Mouse (Mus musculus) adrenal gland, postnatal 14 days (tissue): ENCODE measurements around the gene Men1. TPM values are rescaled to one million over a fixed set of nuclear protein-coding genes. Genes with fewer than 3 reads are reported as not detected.
"Not testable (repeated sequence)": the region's sequence is repeated elsewhere in the genome, so short reads cannot be mapped to it uniquely, and the experiment has no call there.

ENCODE experiments used
- DNase-seq: peaks from one replicate; pipeline ENCODE4 v3.0.0; 2021; ENCODE audit warnings: mixed read lengths
- long read RNA-seq, 2 experiments: library from polyadenylated mRNA; stranded (forward); transcript quantifications; one replicate each; pipeline ENCODE4 v2.0.0; 2021
- total RNA-seq: library from RNA; stranded (reverse); gene quantifications from 2 replicates; pipeline ENCODE4 v1.2.3, GENCODE M21; 2021

The Men1 gene
- total RNA-seq = 35.4 and 42.6 TPM in 2 replicates
- long read RNA-seq, experiment 1, transcript Men1-201 (9 exons, 2,975 nt) = major isoform, 11 of 33 reads
- long read RNA-seq, experiment 1, partial matches to known transcripts = 5 of 33 reads
- long read RNA-seq, experiment 1, other reads (novel, unspliced or antisense) = 9 of 33 reads
- long read RNA-seq, experiment 2, transcript Men1-201 (9 exons, 2,975 nt) = major isoform, 11 of 26 reads
- long read RNA-seq, experiment 2, partial matches to known transcripts = 9 of 26 reads
- long read RNA-seq, experiment 2, other reads (novel, unspliced or antisense) = 1 of 26 reads

DNA sequence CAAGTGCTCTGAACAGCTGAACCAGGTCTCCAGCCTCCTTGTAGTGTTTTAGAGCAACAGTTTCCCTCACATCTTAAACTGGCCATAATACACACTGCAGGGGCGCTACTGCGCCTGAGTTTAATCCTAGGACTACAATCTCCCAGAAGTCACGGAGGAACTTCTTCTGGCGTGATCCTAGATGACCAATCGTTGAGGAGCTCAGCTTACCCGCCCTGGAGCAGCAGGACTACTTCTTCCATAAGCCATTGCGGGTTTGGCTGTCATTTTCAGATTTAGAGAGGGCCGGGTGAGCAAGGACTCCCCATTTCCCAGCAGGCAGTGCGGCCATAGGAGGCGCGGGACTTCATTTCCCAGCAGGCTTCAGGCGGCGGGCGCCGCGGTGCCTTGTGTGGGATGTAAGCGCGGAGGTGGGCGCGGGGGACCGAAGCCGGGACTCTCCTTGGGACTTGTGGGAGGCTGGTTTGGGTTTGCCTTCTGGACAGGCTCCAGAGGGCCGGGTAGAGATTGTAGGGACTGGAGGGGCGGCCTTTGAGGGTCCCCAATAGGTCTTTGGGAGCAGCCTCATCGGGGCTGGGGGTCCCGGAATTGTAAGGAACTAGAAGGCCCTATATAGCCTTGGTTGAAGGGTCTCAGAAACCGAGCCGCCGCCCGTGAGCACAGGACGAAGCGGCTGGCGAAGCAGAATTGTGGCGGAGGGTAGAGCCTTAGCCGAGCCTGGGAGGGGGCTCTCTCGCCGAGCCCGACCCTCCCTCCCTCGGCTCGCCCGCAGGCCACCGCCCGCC is at the start of gene Men1:
Gene Men1, plus strand, starts transcription at position 307 of the 785 bp plus-strand sequence.
- peak; percentile 96 for DNase-seq

DNA sequence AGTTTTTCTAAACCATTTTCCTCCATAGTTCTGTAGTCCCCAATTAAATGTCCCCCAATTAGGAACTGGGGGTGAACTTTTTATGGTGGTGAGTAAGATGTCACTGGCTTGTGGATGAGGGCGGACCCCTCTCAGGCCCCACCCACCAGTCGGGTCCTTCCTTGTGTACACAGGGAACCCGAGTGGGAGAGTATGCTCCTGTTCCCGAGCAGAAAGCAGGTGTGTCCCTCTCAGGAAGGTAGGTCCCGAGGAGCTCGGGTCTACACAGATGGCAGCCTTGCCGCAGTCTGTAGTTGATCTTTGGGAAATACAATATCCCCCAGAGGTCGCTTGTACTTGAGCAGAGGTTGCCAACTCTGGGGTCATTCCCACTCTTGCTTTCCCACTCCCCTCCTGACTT is 49.6 kb upstream of the Men1 start:
- DNase-seq = no peak

DNA sequence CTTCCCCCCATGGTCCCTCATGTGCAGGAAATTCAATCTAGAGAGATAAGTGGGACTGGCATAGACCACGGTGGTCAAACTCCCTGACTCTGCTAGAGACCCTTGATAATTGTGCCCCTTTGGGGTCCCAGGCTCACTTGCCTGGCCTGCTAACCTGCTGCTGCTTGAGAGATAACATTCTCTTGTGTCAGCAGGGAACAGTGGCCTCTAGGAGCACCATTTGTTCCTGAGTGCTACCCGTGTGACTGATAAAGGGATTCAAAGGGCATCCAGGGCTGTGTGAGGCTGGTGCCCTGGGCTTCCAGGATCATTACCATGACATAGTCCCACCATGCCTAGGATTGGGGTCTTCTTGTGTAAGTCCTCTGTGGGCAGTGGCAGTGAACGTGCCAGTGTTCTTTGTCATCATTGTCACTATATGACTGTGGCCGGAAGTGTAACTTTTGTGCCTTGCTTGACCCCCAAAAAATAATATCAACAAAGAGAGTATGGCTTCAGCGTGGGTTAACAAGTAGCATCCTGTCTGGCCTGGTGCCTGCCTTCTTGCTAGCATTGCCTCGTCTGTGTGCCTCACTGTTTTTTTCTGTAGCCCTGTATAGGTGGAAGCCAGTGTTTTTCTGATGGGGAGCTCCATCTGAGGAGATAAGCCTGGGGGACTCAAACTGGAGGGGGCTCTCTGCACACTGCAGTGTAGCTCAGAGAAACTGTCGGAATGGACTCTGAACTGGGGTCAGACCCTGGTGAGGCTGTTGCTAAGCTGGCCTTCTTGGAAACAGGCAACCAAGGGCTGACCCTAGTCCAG is 48.9 kb upstream of the Men1 start:
- DNase-seq = no peak

DNA sequence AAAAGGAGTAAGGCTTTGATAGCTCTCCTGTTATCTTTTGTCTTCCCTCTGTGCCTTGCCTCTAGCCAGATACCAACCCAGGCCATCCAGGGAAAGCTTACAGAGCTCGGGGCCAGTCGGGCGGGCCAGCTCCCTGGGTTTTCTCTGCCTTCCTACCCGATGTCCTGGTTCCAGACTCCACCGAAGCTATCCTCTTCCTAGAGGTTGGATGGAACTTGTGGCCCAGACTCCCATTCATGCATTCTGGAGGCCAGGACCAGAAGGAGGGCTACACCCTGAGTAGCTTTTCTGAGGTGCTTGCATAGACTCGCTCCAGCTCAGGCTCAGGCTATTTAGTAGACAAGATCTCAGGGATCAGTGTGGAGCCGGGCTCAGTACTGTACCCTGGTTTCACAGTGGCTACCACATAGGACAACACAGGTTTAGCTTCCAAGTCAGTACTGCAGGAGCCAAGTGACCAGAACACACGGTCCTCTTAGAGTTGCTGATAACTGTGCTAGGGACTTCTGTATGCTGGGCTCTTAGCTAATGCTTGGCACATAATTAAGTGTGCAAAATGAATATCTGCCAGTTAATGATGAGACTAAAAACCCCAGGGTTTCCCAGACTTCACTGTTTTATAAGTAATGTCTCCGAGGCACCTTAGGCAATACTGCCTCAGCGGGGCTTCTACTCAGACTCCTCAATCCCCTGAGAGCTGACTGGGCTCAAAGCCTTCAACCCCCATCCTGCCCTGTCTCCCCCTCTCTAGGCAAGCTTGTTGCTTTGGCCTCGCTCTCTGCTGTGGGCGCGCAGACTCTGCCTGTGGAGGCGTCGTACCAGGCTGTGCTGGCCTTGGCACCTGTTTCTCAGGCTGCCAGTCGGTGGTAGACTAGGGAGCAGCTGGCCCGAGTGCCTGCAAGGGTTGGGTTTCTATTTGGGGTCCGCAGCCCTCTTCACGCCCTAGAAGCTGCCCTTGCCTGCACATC is 48.1 kb upstream of the Men1 start:
- no peak for DNase-seq

DNA sequence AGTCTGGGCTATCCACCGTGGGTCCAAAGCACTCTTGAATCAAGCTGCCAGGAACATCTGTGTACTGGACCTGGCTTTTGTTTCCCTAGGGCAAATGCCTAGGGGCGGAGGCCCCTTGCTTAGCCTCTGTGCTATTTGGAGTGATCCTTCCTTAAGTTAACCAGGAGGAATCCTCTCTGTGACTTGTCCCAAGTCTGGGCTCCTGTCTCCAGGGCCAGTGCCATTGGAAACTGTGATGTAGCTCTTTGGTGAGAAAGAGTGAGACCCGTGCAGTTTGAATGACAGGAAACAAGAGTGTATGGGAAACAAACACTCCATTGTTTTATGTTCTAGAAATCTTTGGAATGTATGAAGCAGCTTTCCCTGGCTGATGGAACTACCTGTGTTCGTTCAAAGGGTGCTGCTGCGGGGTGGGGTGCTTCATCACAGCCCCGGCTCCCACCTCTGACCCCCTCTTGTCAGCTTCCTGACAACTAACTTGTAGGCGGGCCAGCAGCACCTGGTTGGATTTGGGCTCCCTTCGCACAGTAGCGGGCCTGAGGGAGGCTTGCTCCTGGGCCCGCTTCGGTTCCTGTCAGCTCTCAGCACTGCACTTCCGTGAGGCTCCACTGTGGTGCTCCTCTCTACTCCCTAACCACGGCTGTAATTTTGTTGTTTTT is 46.4 kb upstream of the Men1 start:
- no peak for DNase-seq

DNA sequence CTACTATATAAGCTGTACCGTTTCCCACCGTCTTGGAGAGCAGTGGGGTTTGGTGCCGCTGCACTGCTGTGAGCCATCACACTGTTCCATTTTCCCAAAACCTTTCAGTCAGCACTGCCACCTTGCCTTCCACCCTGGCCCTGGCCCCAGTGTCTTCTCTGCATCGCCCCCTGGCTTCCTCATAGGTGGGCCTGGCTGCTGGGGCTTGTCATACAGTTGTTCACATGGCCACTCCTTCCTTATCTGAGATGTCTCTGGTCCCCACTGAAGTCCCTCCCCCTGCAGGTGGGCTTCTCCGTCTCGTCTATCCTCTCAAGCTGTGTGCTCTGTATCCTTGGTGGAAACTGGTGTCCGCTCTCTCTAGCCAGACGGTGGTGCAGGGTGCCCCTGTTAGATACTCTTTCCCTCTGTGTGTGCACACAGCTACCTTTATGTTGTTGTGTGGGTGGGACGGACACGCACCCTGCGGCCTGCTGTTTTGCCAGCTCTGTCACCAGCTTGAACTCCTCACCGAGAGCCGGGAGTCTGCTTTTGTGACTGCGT is 45.0 kb upstream of the Men1 start:
- DNase-seq = no peak

DNA sequence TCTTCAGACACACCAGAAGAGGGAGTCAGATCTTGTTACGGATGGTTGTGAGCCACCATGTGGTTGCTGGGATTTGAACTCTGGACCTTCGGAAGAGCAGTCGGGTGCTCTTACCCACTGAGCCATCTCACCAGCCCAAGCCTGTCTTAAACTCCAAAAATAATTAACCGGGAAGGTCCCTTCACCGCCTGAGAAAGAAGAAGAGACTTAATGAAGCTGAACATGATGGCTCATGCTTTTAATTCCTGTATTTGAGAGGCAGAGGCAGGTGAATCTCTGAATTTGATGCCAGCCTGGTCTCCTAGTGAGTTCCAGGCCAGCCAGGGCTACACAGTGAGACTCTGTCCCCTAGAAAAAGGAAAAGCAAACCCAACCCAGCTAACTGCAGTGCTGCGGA is 44.1 kb upstream of the Men1 start:
- not testable (repeated sequence) for DNase-seq

DNA sequence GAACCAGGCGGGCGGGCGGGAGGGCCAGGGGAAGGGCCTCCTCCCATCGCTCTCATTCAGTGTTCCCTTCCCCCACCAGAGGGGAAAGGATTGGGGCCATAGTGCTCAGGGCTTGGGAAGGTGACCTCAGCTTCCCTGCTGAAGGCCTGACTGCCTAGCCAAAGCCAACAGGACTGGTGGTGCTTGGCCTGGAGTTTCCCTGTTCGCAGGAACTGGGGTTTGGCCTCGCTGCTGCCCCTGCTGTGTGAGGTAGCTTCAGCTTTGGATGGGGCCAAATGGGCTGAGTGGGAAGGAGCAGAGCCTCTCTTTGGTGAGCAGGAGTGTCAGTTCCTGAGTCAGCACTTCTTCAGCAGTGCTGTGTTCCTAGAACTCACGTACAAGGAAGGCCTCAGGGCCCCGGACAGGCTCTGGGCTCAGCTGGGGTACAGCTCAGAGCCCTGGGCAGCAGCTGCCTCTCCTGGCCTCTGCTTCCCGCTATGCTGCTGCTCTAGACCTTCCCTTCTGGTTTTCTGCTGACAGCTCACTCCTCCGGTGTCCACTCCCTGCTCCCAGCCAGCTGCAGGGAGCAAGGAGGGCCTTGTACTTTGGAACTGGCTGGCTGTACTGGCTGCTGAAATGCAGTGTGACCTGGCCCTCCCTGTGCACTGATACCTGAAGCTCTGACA is 43.5 kb upstream of the Men1 start:
- no peak for DNase-seq

DNA sequence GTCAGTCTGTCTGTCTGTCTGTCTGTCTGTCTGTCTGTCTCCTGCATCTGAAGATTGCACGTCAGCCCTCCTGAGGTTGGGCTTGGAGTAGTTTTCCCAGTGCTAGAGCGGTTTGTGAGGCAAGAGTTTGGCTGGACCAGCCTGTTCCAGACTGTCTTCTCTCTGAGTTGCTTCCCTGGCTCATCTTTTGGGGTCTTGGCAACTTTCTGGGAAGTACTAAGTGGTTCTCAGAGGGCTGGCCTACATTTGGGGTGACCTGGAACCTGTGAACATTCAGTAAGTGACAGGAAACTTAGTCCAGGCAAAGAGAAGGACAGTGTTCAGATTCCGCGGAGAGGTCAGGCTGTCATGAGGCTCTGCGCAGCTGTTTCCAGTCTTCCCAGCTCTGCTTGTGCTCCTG is 42.5 kb upstream of the Men1 start:
- no peak for DNase-seq

DNA sequence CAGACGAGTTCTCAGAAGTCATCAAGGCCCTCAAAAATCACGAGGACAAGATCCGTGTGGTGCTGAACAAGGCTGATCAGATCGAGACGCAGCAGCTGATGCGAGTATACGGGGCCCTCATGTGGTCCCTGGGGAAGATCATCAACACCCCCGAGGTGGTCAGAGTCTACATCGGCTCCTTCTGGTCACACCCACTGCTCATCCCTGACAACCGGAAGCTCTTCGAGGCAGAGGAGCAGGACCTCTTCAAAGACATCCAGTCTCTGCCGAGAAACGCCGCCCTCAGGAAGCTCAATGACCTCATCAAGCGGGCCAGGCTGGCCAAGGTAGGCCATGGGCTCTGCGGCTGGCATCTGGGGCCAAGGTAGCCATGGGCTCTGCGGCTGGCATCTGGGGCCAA is 40.5 kb upstream of the Men1 start:
- DNase-seq = no peak

DNA sequence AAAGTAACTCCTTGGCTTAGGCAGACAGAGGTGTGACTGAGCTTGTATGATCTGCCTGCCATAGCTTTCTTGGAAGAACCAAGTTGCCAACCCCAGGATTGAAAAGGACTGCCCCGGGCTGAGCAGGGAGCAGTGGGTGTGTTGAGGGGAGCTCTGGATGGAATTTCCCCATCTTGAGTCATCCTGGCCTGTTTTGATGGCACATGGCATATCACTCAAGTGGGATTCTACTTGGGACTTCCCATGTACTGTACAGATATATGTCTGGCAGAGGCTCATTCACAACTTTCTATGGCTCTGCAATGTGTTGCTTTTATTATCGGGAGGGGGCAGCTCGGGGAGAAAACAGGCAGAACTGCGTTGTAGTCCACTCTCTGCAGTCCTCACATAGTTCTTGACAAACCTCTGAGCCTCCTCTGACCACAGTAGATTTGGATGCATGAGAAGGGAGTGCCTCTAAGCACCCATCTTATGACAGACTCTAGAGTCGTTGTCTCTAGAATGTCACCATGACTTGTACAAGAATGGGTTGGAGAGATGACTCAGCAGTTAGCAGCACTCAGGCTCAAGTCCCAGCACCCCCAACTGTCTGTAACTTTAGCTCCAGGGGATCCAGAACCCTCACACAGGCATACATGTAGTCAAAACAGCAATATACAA is 38.1 kb upstream of the Men1 start:
- no peak for DNase-seq

DNA sequence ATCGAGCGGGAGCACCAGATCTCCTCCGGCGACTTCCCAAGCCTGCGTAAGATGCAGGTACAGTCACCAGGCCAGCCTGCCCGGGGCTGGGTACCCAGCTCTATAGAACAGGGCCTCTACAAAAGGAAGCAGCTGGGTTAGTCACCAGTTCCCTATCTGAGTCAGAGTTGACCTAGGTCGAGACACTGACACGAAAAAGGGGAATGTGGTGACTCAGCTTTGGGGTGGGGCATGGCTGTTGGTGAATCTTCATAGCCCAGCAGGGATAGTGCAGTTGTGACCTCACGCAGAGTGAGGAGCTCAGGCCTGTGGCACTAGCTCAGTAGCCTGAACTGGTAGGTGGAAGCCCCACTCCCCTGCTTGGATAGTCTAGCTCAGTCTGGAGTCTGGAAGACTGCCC is 37.1 kb upstream of the Men1 start:
- DNase-seq = peak; percentile 88

DNA sequence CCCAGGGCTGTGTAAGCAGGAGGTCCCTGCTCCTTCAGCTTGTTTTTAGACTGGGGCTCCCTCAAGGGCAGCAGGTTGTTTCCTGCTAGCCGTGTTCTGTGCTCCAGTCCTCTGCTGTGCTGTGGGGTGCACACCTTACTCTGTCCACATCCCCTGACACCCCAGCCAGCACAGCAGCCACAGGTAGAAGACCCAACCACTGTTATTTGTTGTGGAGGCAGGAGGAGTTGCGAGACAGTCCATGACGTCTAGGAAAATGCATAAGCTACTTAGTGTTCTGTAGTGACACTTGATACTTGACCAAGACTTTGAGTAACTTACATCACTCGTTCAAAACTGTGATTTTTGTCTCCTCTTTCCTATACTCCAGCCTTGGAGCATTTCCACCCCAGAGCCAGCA is 35.8 kb upstream of the Men1 start:
- DNase-seq = no peak

DNA sequence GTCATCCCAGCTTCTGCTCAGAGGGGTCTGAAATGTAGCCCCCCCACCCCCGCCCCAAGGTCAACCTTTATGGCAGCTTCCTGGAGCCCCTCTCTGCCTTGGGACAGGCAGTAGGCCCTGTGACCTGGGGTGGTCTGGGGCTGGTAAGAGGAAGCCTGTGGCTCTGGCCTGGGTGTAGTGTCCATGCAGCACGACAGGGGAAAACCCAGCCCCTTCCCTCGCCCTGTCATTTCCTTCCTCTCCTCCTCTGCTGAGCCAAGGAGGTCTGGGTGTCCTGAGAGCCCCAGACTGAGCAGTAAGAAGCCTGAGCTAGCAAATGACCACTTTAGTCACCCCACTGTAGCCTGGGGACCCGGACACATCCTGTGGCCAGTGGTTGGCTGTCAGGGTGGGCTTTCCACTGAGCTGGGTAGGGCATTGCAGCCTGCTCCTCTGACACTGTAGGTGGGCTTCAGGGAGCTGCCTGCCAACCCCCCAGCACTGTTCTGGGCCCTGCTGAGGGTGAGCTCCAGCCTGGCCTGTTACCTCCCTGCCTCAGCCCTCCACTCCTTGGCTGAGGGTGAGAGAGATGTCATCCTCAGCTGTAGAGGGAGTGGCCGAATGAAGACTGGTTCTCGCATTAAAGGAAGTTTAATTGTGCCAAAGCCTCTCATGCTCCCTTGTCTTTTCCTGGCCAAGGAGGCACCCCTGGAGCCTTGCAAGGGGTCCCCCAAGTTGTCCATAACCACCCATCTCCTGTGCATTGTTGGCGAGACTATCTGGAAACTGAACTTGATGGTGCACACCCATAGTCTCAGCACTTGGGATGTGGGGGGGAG is 35.1 kb upstream of the Men1 start:
- peak; percentile 36 for DNase-seq

DNA sequence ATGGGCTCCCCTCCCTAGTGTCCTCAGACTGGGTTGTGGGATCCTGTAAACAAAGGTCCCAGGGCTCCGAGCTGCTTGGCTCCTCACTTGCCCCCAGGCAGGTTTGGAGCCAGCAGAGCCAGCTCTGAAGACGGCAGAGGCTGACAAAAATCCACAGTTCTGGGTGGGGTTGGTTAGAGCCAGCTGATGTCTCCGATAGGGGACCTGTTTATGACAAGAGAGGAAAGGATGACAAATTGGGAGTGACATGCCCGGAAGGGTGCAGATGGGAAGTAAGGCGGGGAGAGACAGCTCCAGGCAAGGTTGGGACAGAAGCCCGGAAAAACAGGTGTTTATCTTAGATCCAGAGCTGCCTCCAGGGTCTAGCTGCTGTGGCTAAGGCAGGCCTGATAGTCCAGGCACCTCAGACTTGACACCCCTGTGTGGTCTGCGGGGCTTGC is 34.4 kb upstream of the Men1 start:
- DNase-seq = no peak

DNA sequence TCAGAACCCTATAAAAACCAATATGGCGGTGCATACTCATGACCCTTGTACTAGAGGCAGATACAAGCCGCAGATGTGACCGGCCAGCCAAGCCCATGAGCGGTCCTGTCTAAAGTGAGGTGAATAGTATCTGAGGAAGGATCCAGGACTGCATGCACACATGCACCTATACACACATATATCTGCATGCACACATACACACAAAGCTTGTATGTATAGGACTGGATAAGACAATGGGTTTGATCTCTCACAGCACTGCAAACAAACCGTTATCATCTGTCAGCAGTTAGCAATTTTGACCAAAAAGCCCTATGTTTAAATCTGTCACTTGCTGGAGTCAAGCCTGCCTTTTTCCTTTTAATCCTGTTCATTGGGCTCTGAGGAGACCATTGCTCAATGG is 32.7 kb upstream of the Men1 start:
- DNase-seq = no peak

DNA sequence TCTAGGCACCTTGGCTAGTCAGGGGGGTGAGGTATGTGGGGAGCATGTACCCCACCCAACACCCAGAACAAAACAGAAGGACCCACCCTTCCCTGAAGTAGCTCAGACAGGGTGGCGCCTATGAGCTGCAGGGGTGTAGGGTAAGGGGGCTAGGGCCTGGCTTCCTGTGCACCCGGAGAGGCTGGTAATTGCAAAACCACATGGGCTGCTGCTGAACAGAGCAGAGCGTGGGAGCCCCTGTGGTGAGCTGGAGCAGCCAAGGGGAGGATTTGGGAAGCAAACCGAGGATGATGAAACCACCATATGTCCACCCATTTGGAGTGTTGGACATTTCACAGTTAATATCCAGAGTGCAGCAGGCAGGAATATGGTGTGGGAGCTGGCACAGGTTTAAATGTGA is 32.3 kb upstream of the Men1 start:
- no peak for DNase-seq

DNA sequence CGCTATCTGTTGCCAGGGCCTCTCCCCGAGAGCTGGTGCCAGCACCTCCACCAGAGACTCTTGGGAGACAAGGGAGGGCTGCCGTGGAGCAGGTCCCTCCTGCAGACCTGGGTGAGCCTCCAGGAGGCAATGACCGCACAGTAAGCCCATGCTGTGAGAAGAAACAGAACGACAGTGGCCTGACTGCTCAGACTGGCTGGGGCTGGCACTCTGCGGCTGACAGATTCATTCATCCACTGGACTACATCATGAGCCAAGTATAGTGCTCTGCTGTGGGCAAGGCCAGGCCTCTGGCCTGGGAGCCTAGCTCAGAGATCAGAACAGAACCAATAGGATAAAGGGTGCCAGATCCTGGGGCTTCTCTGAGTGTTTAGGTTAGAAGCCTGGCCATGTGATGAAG is 30.9 kb upstream of the Men1 start:
- DNase-seq = peak; percentile 34
